Mouse (Mus musculus): Measurements from ENCODE around the gene Zfp961. TPM values are rescaled to one million over a fixed set of nuclear protein-coding genes. Genes with fewer than 3 reads are reported as not detected.
A peak's percentile ranks its signal among the peaks of the same experiment; 100 is the strongest.

Gene Zfp961
- total and polyA plus RNA-seq, 3 experiments: 1.3 to 26.0 (median 17.0) TPM

GRCm38 (mm10) chr8:71961796-71962195, 11.0 kb downstream of the Zfp961 start:
- no peak for DNase-seq

GRCm38 (mm10) chr8:71964051-71964450, 13.2 kb downstream of the Zfp961 start:
- peak; percentile 79 for DNase-seq

GRCm38 (mm10) chr8:71965166-71965565, 14.3 kb downstream of the Zfp961 start:
- DNase-seq: peak; percentile 62

- no peak for DNase-seq
Measured at GRCm38 (mm10) chr8:71966411-71966810, 15.6 kb downstream of the Zfp961 start.

GRCm38 (mm10) chr8:71967261-71967660, 16.4 kb downstream of the Zfp961 start:
- no peak for DNase-seq

- DNase-seq: no peak
Measured at GRCm38 (mm10) chr8:71968100-71968499, 17.3 kb downstream of the Zfp961 start.

GRCm38 (mm10) chr8:71968636-71969035, 17.8 kb downstream of the Zfp961 start:
- DNase-seq: no peak

- peak; percentile 23 for DNase-seq
Measured at GRCm38 (mm10) chr8:71971945-71972344, 21.1 kb downstream of the Zfp961 start.

GRCm38 (mm10) chr8:71974211-71974610, 23.4 kb downstream of the Zfp961 start:
- DNase-seq: no peak

- no peak for DNase-seq
Measured at GRCm38 (mm10) chr8:71981032-71981431, 30.2 kb downstream of the Zfp961 start.

GRCm38 (mm10) chr8:71981456-71981855, 30.6 kb downstream of the Zfp961 start:
- no peak for DNase-seq

GRCm38 (mm10) chr8:71984601-71985000, 33.8 kb downstream of the Zfp961 start:
- no peak for DNase-seq

- DNase-seq: peak; percentile 71
Measured at GRCm38 (mm10) chr8:71988110-71988866, 37.5 kb downstream of the Zfp961 start.

- no peak for DNase-seq
Measured at GRCm38 (mm10) chr8:71988867-71989599, 38.2 kb downstream of the Zfp961 start.

GRCm38 (mm10) chr8:71999434-71999833, 48.6 kb downstream of the Zfp961 start:
- DNase-seq: no peak

- no peak for DNase-seq
Measured at GRCm38 (mm10) chr8:72000223-72000622, 49.4 kb downstream of the Zfp961 start.

- no peak for DNase-seq
Measured at GRCm38 (mm10) chr8:72002942-72003341, 52.1 kb downstream of the Zfp961 start.

GRCm38 (mm10) chr8:72005912-72006311, 55.1 kb downstream of the Zfp961 start:
- DNase-seq: no peak

GRCm38 (mm10) chr8:72006763-72007162, 55.9 kb downstream of the Zfp961 start:
- no peak for DNase-seq

- DNase-seq: peak; percentile 34
Measured at GRCm38 (mm10) chr8:72008134-72008641, 57.4 kb downstream of the Zfp961 start.

- DNase-seq: peak; percentile 31
Measured at GRCm38 (mm10) chr8:72009473-72009872, 58.6 kb downstream of the Zfp961 start, which contains the start of gene Cyp4f18. TSS of gene Cyp4f18 (minus strand) at chr8:72009626.

GRCm38 (mm10) chr8:72013506-72014228, 62.8 kb downstream of the Zfp961 start:
- peak; percentile 64 for DNase-seq

All from adrenal gland, adult 2 months (tissue).